Mouse (Mus musculus): ENCODE measurements around the gene Rcor1.
"Not testable (repeated sequence)": the region's sequence is repeated elsewhere in the genome, so short reads cannot be mapped to it uniquely, and the experiment has no call there.

GRCm38 (mm10) chr12:111069299-111069698 is 30.1 kb downstream of the Rcor1 start:
- TF ChIP-seq POLR2A (IDR thresholded peaks at IDR 0.05; ENCODE audit: low read depth, low read length); CTCF (conservative IDR thresholded peaks at IDR 0.05; ENCODE audit: insufficient read depth, insufficient read length, low read depth, low read length): not testable (repeated sequence)
